Mouse (Mus musculus) limb, embryonic 11.5 days (tissue): ENCODE data around the gene Tmem138. TPM values are rescaled to one million over a fixed set of nuclear protein-coding genes. Genes with fewer than 3 reads are reported as not detected.

ENCODE experiments used
- ATAC-seq: fragments of 200-750 bp; cut with Nextera tagmentation; 2 replicates; pipeline ENCODE4 v1.8.0; 2017; ENCODE audit warnings: low read depth; ENCODE audit not compliant: insufficient number of reproducible peaks, low FRiP score, low TSS enrichment
- DNase-seq: peaks from one replicate; pipeline ENCODE4 v3.0.0-alpha.2; 2015; ENCODE audit warnings: low spot score
- H3K27ac ChIP-seq: fragments of 300-500 bp; sonication (generic); replicated peaks from 2 replicates; pipeline ENCODE4 v1.5.1; 2014; ENCODE audit warnings: low read depth, mild to moderate bottlenecking, low read length
- H3K27me3 ChIP-seq: fragments of 300-500 bp; sonication (generic); 2 replicates; pipeline ENCODE4 v1.6.1; 2014; ENCODE audit warnings: mild to moderate bottlenecking, low read length, mixed read lengths; ENCODE audit not compliant: control insufficient read depth, insufficient read depth
- H3K36me3 ChIP-seq: fragments of 300-500 bp; sonication (generic); 2 replicates; pipeline ENCODE4 v1.6.1; 2014; ENCODE audit warnings: mild to moderate bottlenecking, low read length, moderate library complexity, mixed read lengths; ENCODE audit not compliant: control insufficient read depth, insufficient read depth
- H3K4me1 ChIP-seq: fragments of 300-500 bp; sonication (generic); 2 replicates; pipeline ENCODE4 v1.6.1; 2014; ENCODE audit warnings: low read length, mixed read lengths; ENCODE audit not compliant: control insufficient read depth, insufficient read depth
- H3K4me2 ChIP-seq: fragments of 300-500 bp; sonication (generic); 2 replicates; pipeline ENCODE4 v1.6.1; 2014; ENCODE audit warnings: low read depth, mild to moderate bottlenecking, moderate library complexity; ENCODE audit not compliant: severe bottlenecking
- H3K4me3 ChIP-seq: fragments of 300-500 bp; sonication (generic); 2 replicates; pipeline ENCODE4 v1.5.1; 2014; ENCODE audit warnings: low read depth, low read length
- H3K9ac ChIP-seq: fragments of 300-500 bp; sonication (generic); 2 replicates; pipeline ENCODE4 v1.6.1; 2014; ENCODE audit warnings: mild to moderate bottlenecking, low read length
- H3K9me3 ChIP-seq: fragments of 300-500 bp; sonication (generic); 2 replicates; pipeline ENCODE4 v1.6.1; 2016; ENCODE audit warnings: low read length; ENCODE audit not compliant: control insufficient read depth
- WGBS: fragments of 180-500 bp; shearing (Covaris S2); extraction: QIAGEN DNeasy Blood & Tissue Kit; methylation state at CpG from one replicate; pipeline ENCODE4 v1.1.7; 2014; 5-methylcytosine and 5-hydroxymethylcytosine counted together
- polyA plus RNA-seq: library from polyadenylated mRNA; unstranded; fragments of >200 nt; fragmentation: Nextera tagmentation; extraction: Ambion mirVana; gene quantifications from 2 replicates; pipeline ENCODE4 v1.2.1, GENCODE M21; 2014

The Tmem138 gene
- polyA plus RNA-seq, 1 experiment from 2014 or later = 52.1 TPM

DNA sequence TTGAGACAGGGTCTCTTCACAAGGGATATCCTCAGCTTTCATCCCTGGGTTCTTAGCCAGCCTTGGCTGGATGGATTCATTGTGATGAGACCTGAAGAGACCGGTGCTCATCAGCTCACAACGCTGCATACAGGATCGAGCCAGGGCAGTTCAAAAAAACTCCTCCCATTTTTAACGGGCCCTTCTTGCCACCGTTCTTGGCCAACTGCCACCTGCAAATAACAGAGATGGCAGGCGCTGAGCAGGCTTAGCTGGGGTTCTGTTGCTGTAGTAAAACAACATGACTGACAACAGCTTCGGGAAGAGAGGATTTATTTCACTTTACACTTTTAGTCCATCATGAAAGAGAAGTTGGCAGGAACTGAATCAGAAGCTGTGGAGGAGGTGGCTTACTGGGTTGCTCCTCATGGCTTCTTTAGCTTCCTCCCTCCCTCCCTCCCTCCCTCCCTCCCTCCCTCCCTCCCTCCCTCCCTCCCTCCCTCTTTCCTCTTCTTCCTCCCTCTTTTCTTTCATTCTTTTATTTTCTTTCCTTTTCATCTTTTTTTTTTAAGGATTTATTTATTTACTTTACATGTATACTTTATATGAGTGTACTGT is 6.5 kb upstream of the Tmem138 start:
- no peak overlapping the region for H3K9ac ChIP-seq
- no peak overlapping the region for H3K4me3 ChIP-seq
- H3K36me3 ChIP-seq = no peaks in the 10 kb centered on the region
- 78% methylated on average over 7 of the region's 7 CpGs for WGBS
- no peaks in the 10 kb centered on the region for H3K9me3 ChIP-seq
- H3K4me2 ChIP-seq = no peak overlapping the region
- DNase-seq (no peak), ATAC-seq (no peak)
- no peak overlapping the region for H3K27ac ChIP-seq
- H3K27me3 ChIP-seq = no peaks in the 10 kb centered on the region
- H3K4me1 ChIP-seq = no peaks in the 10 kb centered on the region

DNA sequence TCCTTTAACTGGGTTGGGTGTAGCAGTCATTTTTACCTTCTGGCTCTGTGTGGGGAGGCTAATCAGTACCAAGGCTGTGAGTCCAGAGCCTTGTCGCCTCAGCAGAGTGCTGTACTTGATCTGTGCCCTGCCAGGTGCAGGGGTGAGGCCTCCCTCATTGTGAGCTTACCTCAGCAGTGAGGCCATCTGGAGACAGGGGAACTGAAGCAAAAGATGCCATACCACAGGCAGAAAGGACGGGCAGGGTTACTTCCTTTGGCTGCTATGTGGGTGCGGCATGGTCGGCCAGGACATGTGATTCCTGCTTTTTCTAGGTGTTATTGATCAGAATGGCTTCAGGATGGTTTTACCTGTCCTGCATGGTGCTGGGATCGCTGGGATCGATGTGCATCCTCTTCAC is 4.8 kb upstream of the Tmem138 start:
- H3K27ac ChIP-seq = no peak overlapping the region
- no peaks in the 10 kb centered on the region for H3K36me3 ChIP-seq
- no peak for ATAC-seq
- H3K9me3 ChIP-seq = no peaks in the 10 kb centered on the region
- peaks cover 2% of the 10 kb centered on the region; the same call in 1 of the 2 replicates for H3K4me1 ChIP-seq
- H3K4me2 ChIP-seq = no peak overlapping the region
- no peak overlapping the region for H3K9ac ChIP-seq
- H3K4me3 ChIP-seq = no peak overlapping the region
- WGBS = 82% methylated on average over 6 of the region's 6 CpGs
- DNase-seq = no peak
- no peaks in the 10 kb centered on the region for H3K27me3 ChIP-seq

DNA sequence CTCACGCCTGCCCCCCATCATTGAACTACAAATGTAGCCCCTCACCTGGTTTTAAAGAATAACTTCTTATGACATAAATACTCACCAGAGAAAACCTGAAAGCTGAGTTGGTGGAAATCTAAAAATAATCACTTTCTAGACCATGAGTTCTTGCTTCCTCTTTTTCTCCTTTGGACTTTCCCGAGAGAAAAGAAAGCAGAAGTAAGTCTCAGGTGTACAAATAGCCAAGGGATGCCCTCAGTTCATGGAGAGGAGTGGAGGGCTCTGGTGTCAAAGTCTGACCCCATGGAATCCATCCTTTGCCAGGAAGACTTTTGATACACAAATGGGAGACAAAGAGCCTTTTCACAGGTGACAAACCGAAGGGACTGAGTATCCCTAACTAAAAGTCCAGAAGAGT is 3.6 kb upstream of the Tmem138 start:
- no peaks in the 10 kb centered on the region for H3K27me3 ChIP-seq
- H3K4me1 ChIP-seq = peaks cover 5% of the 10 kb centered on the region; the same call in 1 of the 2 replicates
- WGBS = 85% methylated on average over 3 of the region's 3 CpGs
- no peak overlapping the region for H3K9ac ChIP-seq
- no peak for DNase-seq
- H3K9me3 ChIP-seq = no peaks in the 10 kb centered on the region
- no peak overlapping the region for H3K4me3 ChIP-seq
- H3K27ac ChIP-seq = no peak overlapping the region
- no peak overlapping the region for H3K4me2 ChIP-seq
- no peaks in the 10 kb centered on the region for H3K36me3 ChIP-seq
- no peak for ATAC-seq

DNA sequence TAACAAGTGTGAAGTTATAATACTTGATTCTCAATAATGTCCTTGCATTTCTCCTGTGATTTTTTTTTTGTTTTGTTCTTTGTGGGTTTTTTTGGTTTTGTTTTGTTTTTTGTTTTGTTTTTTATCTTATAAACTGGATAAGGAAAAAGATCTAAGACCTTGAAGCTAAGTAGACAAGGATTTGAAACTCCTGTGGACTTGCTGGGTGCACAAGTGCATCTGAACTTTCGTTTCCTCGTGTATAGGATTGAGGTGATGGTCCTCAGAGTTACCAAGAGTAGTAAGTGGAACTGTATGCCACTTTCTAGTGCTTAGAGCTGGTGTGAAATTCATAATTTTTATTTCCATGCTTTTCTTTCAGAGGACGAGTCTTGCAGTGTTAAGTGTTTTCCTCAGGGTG is 2.9 kb upstream of the Tmem138 start:
- no peak for DNase-seq
- Histone ChIP-seq H3K27ac (no peak overlapping the region), H3K36me3 (no peaks in the 10 kb centered on the region), H3K9ac (no peak overlapping the region), H3K27me3 (no peaks in the 10 kb centered on the region), H3K9me3 (no peaks in the 10 kb centered on the region), H3K4me1 (peaks cover 5% of the 10 kb centered on the region; the same call in 1 of the 2 replicates), H3K4me2 (no peak overlapping the region), H3K4me3 (no peak overlapping the region)
- WGBS = 75% methylated on average over 3 of the region's 3 CpGs
- no peak for ATAC-seq

DNA sequence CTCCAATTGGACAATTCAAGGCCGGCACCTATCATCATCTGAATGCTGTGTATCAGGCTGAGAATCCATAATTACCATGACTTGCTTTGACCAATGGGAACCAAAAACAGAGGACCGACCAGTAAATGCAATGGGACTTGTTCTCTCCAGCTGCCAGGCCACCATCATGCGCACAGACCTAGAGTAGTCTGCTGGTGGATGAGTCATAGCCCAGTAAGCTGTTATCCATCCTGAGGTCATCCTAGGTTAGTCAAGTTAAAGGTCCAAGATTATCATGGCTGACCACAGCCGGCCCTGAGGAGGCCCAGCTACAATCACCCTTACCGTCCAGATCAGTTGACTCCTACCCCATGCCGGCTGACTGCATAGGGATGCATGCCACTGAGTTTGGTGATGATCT is 7.5 kb downstream of the Tmem138 start:
- Histone ChIP-seq H3K4me3 (no peak overlapping the region), H3K27ac (no peak overlapping the region), H3K36me3 (peaks cover 2% of the 10 kb centered on the region; the same call in 1 of the 2 replicates), H3K4me1 (no peaks in the 10 kb centered on the region), H3K9ac (no peak overlapping the region), H3K4me2 (no peak overlapping the region), H3K9me3 (no peaks in the 10 kb centered on the region), H3K27me3 (no peaks in the 10 kb centered on the region)
- DNase-seq (no peak), ATAC-seq (no peak)
- WGBS = 95% methylated on average over 6 of the region's 6 CpGs

DNA sequence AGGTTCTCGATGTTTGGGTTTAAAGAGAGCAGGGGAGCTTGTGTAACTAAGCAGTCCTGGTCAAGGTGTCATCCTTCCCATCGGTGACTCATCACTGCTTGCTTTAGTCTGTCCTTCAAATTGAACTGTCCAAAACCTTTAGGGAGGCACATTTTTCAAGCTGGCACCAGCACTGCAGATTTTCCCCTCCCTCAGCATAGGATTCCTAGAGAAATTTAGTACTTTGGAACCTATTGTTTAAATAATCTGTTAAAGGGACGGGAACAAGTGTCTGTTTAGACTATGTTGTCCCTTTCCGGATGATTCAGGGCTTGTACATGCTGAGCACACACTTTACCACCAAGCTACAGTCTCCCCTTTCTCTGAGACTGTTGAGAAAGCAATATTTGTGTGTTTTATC is 11.9 kb downstream of the Tmem138 start:
- WGBS = 84% methylated on average over 4 of the region's 4 CpGs
- Histone ChIP-seq H3K4me2 (no peak overlapping the region), H3K4me1 (no peaks in the 10 kb centered on the region), H3K27me3 (no peaks in the 10 kb centered on the region), H3K27ac (no peak overlapping the region), H3K9ac (no peak overlapping the region), H3K36me3 (no peaks in the 10 kb centered on the region), H3K9me3 (no peaks in the 10 kb centered on the region), H3K4me3 (no peak overlapping the region)
- ATAC-seq = no peak
- no peak for DNase-seq

DNA sequence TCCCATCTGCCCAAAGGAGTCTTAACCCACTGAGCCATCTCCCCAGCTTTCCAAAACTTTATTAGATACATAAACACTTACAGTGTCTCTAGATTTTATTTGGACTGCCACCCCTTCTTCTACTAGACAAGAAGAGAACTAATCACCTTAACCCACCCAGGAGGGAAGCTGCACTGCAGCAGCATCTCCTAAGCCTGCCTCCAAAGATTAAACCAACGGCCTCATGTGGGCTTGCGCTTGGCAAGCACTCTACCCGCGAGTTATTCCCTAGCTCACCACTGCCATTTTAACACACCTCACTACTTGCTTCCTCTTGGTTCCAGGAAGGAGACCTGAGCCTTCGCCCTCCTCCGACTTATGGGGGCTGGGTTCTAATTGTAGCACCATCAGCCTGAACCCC is 12.9 kb downstream of the Tmem138 start:
- no peaks in the 10 kb centered on the region for H3K36me3 ChIP-seq
- no peak overlapping the region for H3K4me3 ChIP-seq
- ATAC-seq (no peak), DNase-seq (no peak)
- H3K4me2 ChIP-seq = no peak overlapping the region
- no peak overlapping the region for H3K9ac ChIP-seq
- H3K27me3 ChIP-seq = no peaks in the 10 kb centered on the region
- H3K4me1 ChIP-seq = no peaks in the 10 kb centered on the region
- 84% methylated on average over 6 of the region's 6 CpGs for WGBS
- no peak overlapping the region for H3K27ac ChIP-seq
- H3K9me3 ChIP-seq = no peaks in the 10 kb centered on the region

GRCm38 (mm10) chr19:10562351-10562750 is 14.8 kb downstream of the Tmem138 start:
- H3K27me3 ChIP-seq = no peaks in the 10 kb centered on the region
- no peaks in the 10 kb centered on the region for H3K36me3 ChIP-seq
- 68% methylated on average over 5 of the region's 5 CpGs for WGBS
- DNase-seq = no peak
- ATAC-seq = no peak
- no peak overlapping the region for H3K9ac ChIP-seq
- no peaks in the 10 kb centered on the region for H3K9me3 ChIP-seq
- no peak overlapping the region for H3K27ac ChIP-seq
- no peak overlapping the region for H3K4me3 ChIP-seq
- H3K4me2 ChIP-seq = no peak overlapping the region
- H3K4me1 ChIP-seq = no peaks in the 10 kb centered on the region
